8 mouse cellular contexts compared by ENCODE assay signal in genomic region chr3:72359906-72360305, GRCm38 (mm10).
A peak's percentile ranks its signal among the peaks of the same experiment; 100 is the strongest.
DNase-seq lines count a peak whose midpoint lies in the region; ATAC-seq and TF ChIP-seq lines count a peak whose summit lies in the region.
"Not testable (repeated sequence)": the region's sequence is repeated elsewhere in the genome, so short reads cannot be mapped to it uniquely, and the experiment has no call there.

No protein-coding gene starts in this region.

- H3K27me3 ChIP-seq in forebrain, postnatal 0 days (ENCODE audit: insufficient read depth, low read length); limb, embryonic 14.5 days (ENCODE audit: control insufficient read depth, insufficient read depth, low read length); midbrain, embryonic 11.5 days (ENCODE audit: control insufficient read depth, insufficient read depth, low read length); midbrain, embryonic 14.5 days (ENCODE audit: control insufficient read depth, insufficient read depth, low read length); neural tube, embryonic 11.5 days (ENCODE audit: control insufficient read depth, insufficient read depth, low read length): not testable (repeated sequence)

- not testable (repeated sequence) for H3K9me3 ChIP-seq in forebrain, postnatal 0 days (ENCODE audit: low read length); limb, embryonic 14.5 days (ENCODE audit: control insufficient read depth, low read length); midbrain, embryonic 11.5 days (ENCODE audit: control insufficient read depth, low read length); midbrain, embryonic 14.5 days (ENCODE audit: control insufficient read depth, low read length); neural tube, embryonic 11.5 days (ENCODE audit: control insufficient read depth, low read length)

- DNase-seq in embryo, embryonic 10.5 days (ENCODE audit: low spot score) = peak; percentile 58
- peak; percentile 64 for DNase-seq in embryo, embryonic 11 days
- DNase-seq in forebrain, postnatal 0 days = peak; percentile 2
- DNase-seq in limb, embryonic 14.5 days (ENCODE audit: low spot score) = peak; percentile 20
- peak; percentile 85 for DNase-seq in midbrain, embryonic 11.5 days (ENCODE audit: low spot score, missing footprints)
- peak; percentile 12 for DNase-seq in midbrain, embryonic 14.5 days
- DNase-seq in neural tube, embryonic 11.5 days (ENCODE audit: low spot score) = peak; percentile 15
- DNase-seq in thymus, postnatal 0 days (ENCODE audit: low spot score) = peak; percentile 5

- not testable (repeated sequence) for H3K4me1 ChIP-seq in forebrain, postnatal 0 days (ENCODE audit: insufficient read depth); limb, embryonic 14.5 days (ENCODE audit: control insufficient read depth, insufficient read depth, low read length); midbrain, embryonic 11.5 days (ENCODE audit: control insufficient read depth, insufficient read depth, low read length); midbrain, embryonic 14.5 days (ENCODE audit: control insufficient read depth, insufficient read depth, low read length); neural tube, embryonic 11.5 days (ENCODE audit: control insufficient read depth, insufficient read depth, low read length)

- not testable (repeated sequence) for ATAC-seq in forebrain, postnatal 0 days; limb, embryonic 14.5 days (ENCODE audit: low FRiP score, low read depth); midbrain, embryonic 11.5 days (ENCODE audit: low FRiP score); midbrain, embryonic 14.5 days (ENCODE audit: low FRiP score, low TSS enrichment); neural tube, embryonic 11.5 days (ENCODE audit: insufficient read depth, low FRiP score, low TSS enrichment)

- 92% methylated on average over 4 of the region's 4 CpGs for WGBS in forebrain, postnatal 0 days
- WGBS in limb, embryonic 14.5 days = 89% methylated on average over 4 of the region's 4 CpGs
- WGBS in midbrain, embryonic 11.5 days = 88% methylated on average over 3 of the region's 4 CpGs
- WGBS in midbrain, embryonic 14.5 days = 93% methylated on average over 4 of the region's 4 CpGs
- WGBS in neural tube, embryonic 11.5 days = 89% methylated on average over 3 of the region's 4 CpGs

- H3K27ac ChIP-seq in forebrain, postnatal 0 days (ENCODE audit: low read depth, low read length); limb, embryonic 14.5 days (replicated peaks; ENCODE audit: low read depth, low read length); midbrain, embryonic 11.5 days (ENCODE audit: low read depth, low read length); midbrain, embryonic 14.5 days (replicated peaks; ENCODE audit: low read depth, low read length); neural tube, embryonic 11.5 days (ENCODE audit: low read depth, low read length): not testable (repeated sequence)

- not testable (repeated sequence) for TF ChIP-seq POLR2A in limb, embryonic 14.5 days (IDR thresholded peaks at IDR 0.05; ENCODE audit: borderline replicate concordance, extremely low read depth, insufficient read depth, insufficient read length)

- not testable (repeated sequence) for H3K36me3 ChIP-seq in forebrain, postnatal 0 days (ENCODE audit: insufficient read depth); limb, embryonic 14.5 days (ENCODE audit: control insufficient read depth, insufficient read depth, low read length); midbrain, embryonic 11.5 days (ENCODE audit: control insufficient read depth, insufficient read depth, low read length); midbrain, embryonic 14.5 days (ENCODE audit: control insufficient read depth, insufficient read depth, low read length); neural tube, embryonic 11.5 days (ENCODE audit: control insufficient read depth, insufficient read depth, low read length)

- H3K4me3 ChIP-seq in forebrain, postnatal 0 days (ENCODE audit: low read depth, low read length); limb, embryonic 14.5 days (replicated peaks; ENCODE audit: low read length); midbrain, embryonic 11.5 days (ENCODE audit: low read depth, low read length); midbrain, embryonic 14.5 days (replicated peaks; ENCODE audit: low read depth, low read length); neural tube, embryonic 11.5 days (ENCODE audit: low read depth, low read length): not testable (repeated sequence)

- not testable (repeated sequence) for H3K4me2 ChIP-seq in forebrain, postnatal 0 days (ENCODE audit: low read depth); limb, embryonic 14.5 days (replicated peaks; ENCODE audit: low read depth, low read length, severe bottlenecking); midbrain, embryonic 11.5 days; midbrain, embryonic 14.5 days (ENCODE audit: low read length); neural tube, embryonic 11.5 days (ENCODE audit: low read depth)

- H3K9ac ChIP-seq in forebrain, postnatal 0 days; limb, embryonic 14.5 days (ENCODE audit: low read depth, low read length, severe bottlenecking); midbrain, embryonic 11.5 days (ENCODE audit: low read length); midbrain, embryonic 14.5 days (replicated peaks; ENCODE audit: low read length); neural tube, embryonic 11.5 days (ENCODE audit: low read length): not testable (repeated sequence)

- TF ChIP-seq CTCF in forebrain, postnatal 0 days (IDR thresholded peaks at IDR 0.05; ENCODE audit: low read depth) = not testable (repeated sequence)

Comparison
In these comparisons a context has a peak if more than half of its experiments do, and no peak if none do; other contexts are left out.
1. DNase-seq: peak in every context shown above with its lines; median percentile 85 in midbrain, embryonic 11.5 days; 64 in embryo, embryonic 11 days; 58 in embryo, embryonic 10.5 days; 20 in limb, embryonic 14.5 days; 15 in neural tube, embryonic 11.5 days; 12 in midbrain, embryonic 14.5 days; 5 in thymus, postnatal 0 days; 2 in forebrain, postnatal 0 days.